Mouse (Mus musculus) liver, embryonic 15.5 days (tissue): ENCODE measurements at regions not wholly inside any gene's neighbourhood (a gene's known extent, or its start where the extent isn't known, plus 50 kb on each side); places are given as distances from the start of the nearest gene placed in this dataset.

ENCODE experiments used
- ATAC-seq: fragments of 200-750 bp; cut with Nextera tagmentation; 2 replicates; pipeline ENCODE4 v1.8.0; 2017; ENCODE audit warnings: moderate number of reproducible peaks, mild to moderate bottlenecking, moderate library complexity; ENCODE audit not compliant: insufficient read depth
- H3K27ac ChIP-seq: fragments of 300-500 bp; sonication (generic); replicated peaks from 2 replicates; pipeline ENCODE4 v1.5.1; 2015; ENCODE audit warnings: mild to moderate bottlenecking, inconsistent platforms
- H3K27me3 ChIP-seq: fragments of 300-500 bp; sonication (generic); 2 replicates; pipeline ENCODE4 v1.6.1; 2015; ENCODE audit warnings: mild to moderate bottlenecking, inconsistent platforms
- H3K36me3 ChIP-seq: fragments of 300-500 bp; sonication (generic); replicated peaks from 2 replicates; pipeline ENCODE4 v1.6.1; 2015; ENCODE audit warnings: moderate library complexity, mild to moderate bottlenecking, inconsistent platforms
- H3K4me1 ChIP-seq: fragments of 300-500 bp; sonication (generic); replicated peaks from 2 replicates; pipeline ENCODE4 v1.6.1; 2015; ENCODE audit warnings: inconsistent platforms
- H3K4me2 ChIP-seq: fragments of 300-500 bp; sonication (generic); 2 replicates; pipeline ENCODE4 v1.6.1; 2015; ENCODE audit warnings: moderate library complexity, mild to moderate bottlenecking, inconsistent platforms
- H3K4me3 ChIP-seq: fragments of 300-500 bp; sonication (generic); replicated peaks from 2 replicates; pipeline ENCODE4 v1.5.1; 2015; ENCODE audit warnings: mild to moderate bottlenecking, inconsistent platforms
- H3K9ac ChIP-seq: fragments of 300-500 bp; sonication (generic); 2 replicates; pipeline ENCODE4 v1.6.1; 2015; ENCODE audit warnings: moderate library complexity, mild to moderate bottlenecking, inconsistent platforms
- H3K9me3 ChIP-seq: fragments of 300-500 bp; sonication (generic); replicated peaks from 2 replicates; pipeline ENCODE4 v1.6.1; 2016; ENCODE audit warnings: inconsistent platforms
- WGBS: fragments of 180-500 bp; shearing (Covaris S2); methylation state at CpG from one replicate; pipeline ENCODE4 v1.1.7; 2015; ENCODE audit warnings: mixed read lengths; ENCODE audit not compliant: insufficient replicate concordance; 5-methylcytosine and 5-hydroxymethylcytosine counted together

DNA sequence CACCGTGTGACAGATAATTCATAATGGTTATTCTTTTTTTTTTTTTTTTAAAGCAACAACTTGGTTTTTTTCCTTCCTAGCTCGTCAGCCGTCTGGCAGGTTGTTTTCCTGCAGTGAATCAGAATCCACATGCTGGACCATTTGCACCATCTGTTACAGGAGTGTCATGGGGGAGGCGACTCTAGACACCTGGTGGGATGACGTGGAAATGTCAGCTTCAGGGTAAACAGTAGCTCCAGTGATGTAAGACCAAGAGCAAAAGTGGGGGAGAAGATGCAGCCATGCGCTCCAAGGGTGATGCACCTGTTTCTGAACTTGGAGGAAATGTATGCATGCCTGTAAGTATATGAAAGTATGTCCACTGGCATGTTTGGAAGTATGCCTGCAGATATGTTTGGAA, 278.5 kb upstream of the Prickle1 start:
- Histone ChIP-seq H3K27me3 (no peaks in the 10 kb centered on the region), H3K36me3 (no peaks in the 10 kb centered on the region), H3K9ac (no peak overlapping the region), H3K4me2 (no peak overlapping the region), H3K27ac (no peak overlapping the region), H3K4me3 (no peak overlapping the region), H3K9me3 (no peaks in the 10 kb centered on the region), H3K4me1 (no peaks in the 10 kb centered on the region)
- 60% methylated on average over 6 of the region's 6 CpGs for WGBS
- no peak for ATAC-seq

DNA sequence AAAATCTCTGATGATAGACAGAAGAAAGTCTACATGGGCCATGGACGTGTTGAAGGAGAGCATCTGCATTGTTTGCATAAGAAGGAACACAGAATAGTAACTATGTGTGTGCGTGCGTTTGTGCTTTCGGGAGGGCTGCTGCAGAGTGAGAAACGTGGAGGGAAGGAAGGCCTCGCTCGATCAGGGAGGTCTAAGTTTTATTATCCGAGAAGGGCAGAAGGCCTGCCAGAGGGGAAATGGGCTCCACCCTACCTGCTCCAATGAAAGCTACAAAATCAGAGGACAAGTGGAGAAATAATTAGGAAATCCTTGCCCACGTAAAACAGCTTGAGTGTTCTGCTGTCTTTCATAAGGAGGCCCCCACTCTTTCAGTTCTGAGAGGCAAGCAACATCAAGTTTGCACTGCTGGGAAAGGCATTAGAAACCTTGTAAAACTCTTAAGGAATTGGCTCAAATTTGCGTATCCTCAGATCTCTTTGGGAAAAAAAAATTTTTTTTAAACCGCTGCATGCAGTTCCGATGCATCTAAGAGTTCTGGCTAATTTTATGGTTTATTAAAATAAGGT, 261.7 kb upstream of the Prickle1 start:
- WGBS = 68% methylated on average over 12 of the region's 12 CpGs
- Histone ChIP-seq H3K4me2 (no peak overlapping the region), H3K27ac (no peak overlapping the region), H3K9ac (no peak overlapping the region), H3K9me3 (no peaks in the 10 kb centered on the region), H3K27me3 (no peaks in the 10 kb centered on the region), H3K4me3 (no peak overlapping the region), H3K4me1 (no peaks in the 10 kb centered on the region), H3K36me3 (no peaks in the 10 kb centered on the region)
- ATAC-seq = no peak

DNA sequence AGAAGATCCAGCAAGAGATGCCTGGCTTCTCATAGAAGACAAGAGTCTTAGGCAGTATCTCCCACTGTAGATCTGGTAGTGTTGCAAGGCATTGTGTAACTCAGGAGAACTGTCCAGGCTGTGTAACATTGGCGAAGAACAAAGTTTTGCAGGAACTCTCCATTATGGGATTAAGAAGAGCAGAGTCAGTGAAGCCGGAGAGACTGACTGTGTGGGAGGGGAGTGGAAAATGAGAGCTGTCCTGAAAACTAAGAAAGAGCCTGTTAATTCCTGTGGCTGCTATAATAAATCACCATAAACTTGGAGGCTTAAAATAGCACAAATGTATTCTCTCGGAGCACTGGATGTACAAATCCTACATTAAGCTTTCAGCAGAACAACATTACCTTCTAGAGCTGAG, 257.5 kb upstream of the Prickle1 start:
- Histone ChIP-seq H3K9me3 (no peaks in the 10 kb centered on the region), H3K27ac (no peak overlapping the region), H3K36me3 (no peaks in the 10 kb centered on the region), H3K4me3 (no peak overlapping the region), H3K4me1 (no peaks in the 10 kb centered on the region), H3K9ac (no peak overlapping the region), H3K27me3 (no peaks in the 10 kb centered on the region), H3K4me2 (no peak overlapping the region)
- no peak for ATAC-seq
- 58% methylated on average over 3 of the region's 3 CpGs for WGBS

DNA sequence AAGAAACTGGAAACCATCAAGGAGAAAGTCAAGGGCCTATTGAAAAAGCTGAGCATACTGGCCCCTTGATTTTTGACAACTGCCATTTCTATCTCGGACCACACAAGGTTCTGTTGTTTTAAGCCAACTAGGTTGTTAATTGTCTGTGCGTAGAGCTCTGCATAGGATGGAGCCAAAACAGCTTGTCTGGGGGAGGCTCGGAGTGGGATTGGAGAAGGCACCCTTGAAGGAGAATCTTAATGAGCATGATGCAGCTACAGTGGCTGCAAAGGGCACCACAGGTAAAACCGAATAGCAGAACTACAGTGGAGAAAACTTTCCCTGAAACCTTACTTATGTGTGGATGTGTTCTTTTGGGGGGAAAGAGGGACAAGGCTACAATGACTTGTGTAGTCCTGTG, 256.4 kb upstream of the Prickle1 start:
- no peak overlapping the region for H3K27ac ChIP-seq

DNA sequence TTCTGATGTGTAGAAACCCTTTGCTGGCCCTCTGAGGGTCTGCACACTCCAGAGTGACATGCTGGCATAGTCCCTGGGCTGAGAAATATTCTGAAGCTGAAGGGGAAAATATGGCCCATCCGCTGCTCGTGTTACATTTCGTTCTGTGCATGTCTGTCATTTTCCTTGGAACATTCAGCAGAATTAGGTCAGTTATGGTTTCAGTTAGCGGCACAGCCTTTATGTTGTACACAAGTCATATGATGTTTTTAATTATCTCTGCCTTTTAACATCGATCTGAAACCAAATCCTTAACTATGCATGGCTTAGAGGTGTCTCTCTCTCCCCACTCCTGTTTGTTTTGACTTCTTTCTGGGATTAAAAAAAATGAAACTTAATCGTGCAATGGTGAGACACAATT, 254.7 kb upstream of the Prickle1 start:
- Histone ChIP-seq H3K27ac (no peak overlapping the region), H3K27me3 (no peaks in the 10 kb centered on the region), H3K4me2 (no peak overlapping the region), H3K9ac (no peak overlapping the region), H3K4me1 (no peaks in the 10 kb centered on the region), H3K4me3 (no peak overlapping the region), H3K9me3 (no peaks in the 10 kb centered on the region), H3K36me3 (no peaks in the 10 kb centered on the region)
- ATAC-seq = no peak
- WGBS = 68% methylated on average over 6 of the region's 6 CpGs

More for the DNA sequence above, 256.4 kb upstream of the Prickle1 start:
- H3K36me3 ChIP-seq = no peaks in the 10 kb centered on the region
- WGBS = 73% methylated on average over 4 of the region's 4 CpGs
- no peaks in the 10 kb centered on the region for H3K4me1 ChIP-seq
- no peaks in the 10 kb centered on the region for H3K27me3 ChIP-seq
- no peaks in the 10 kb centered on the region for H3K9me3 ChIP-seq
- H3K4me3 ChIP-seq = no peak overlapping the region
- no peak for ATAC-seq
- H3K9ac ChIP-seq = no peak overlapping the region
- H3K4me2 ChIP-seq = no peak overlapping the region

DNA sequence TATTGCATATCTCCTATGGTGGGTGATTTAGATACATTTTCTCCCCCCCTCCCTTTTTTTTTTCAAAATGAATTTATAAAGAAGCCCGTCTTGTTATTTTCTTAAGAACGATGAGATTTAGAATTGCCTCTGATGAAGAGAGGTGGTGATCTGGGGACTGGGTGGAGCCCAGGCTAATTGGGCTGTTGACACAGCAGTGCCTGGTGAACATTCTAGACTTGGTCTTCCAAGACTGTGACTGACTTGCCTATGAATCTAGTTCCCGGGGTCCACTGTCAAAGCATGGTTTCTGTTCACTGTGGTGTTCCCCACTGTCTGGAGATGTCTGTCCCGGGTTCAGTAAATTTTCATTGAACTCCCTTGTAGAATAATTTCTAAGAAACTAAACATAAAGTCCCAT, 253.1 kb upstream of the Prickle1 start:
- H3K4me3 ChIP-seq = no peak overlapping the region
- H3K9ac ChIP-seq = no peak overlapping the region
- H3K4me2 ChIP-seq = no peak overlapping the region
- no peaks in the 10 kb centered on the region for H3K27me3 ChIP-seq
- no peaks in the 10 kb centered on the region for H3K36me3 ChIP-seq
- no peak overlapping the region for H3K27ac ChIP-seq
- H3K9me3 ChIP-seq = no peaks in the 10 kb centered on the region
- no peaks in the 10 kb centered on the region for H3K4me1 ChIP-seq
- ATAC-seq = no peak
- WGBS = 70% methylated on average over 4 of the region's 4 CpGs

DNA sequence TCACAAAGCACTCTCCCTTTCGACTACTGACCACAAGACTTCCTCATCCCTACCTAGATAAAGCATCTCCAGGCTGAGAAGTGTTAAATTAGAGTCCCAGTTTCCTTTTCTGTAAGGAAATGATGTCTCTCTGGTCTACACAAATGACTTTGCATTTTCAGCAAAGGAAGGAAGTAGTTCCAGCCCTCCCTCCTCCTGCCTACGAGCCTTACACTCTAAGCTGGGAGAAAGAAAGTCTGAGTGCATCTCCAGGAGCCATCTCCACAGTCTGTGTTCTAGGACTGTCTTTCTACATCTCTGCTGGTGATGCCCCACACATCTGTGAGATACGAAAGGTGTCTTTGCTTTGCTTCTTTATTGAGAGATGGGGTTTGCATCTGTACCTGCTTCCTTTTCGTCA, 251.1 kb upstream of the Prickle1 start:
- no peaks in the 10 kb centered on the region for H3K27me3 ChIP-seq
- H3K36me3 ChIP-seq = no peaks in the 10 kb centered on the region
- ATAC-seq = no peak
- no peaks in the 10 kb centered on the region for H3K4me1 ChIP-seq
- no peak overlapping the region for H3K27ac ChIP-seq
- 35% methylated on average over 4 of the region's 4 CpGs for WGBS
- H3K4me2 ChIP-seq = no peak overlapping the region
- H3K9ac ChIP-seq = no peak overlapping the region
- H3K4me3 ChIP-seq = no peak overlapping the region
- H3K9me3 ChIP-seq = no peaks in the 10 kb centered on the region

DNA sequence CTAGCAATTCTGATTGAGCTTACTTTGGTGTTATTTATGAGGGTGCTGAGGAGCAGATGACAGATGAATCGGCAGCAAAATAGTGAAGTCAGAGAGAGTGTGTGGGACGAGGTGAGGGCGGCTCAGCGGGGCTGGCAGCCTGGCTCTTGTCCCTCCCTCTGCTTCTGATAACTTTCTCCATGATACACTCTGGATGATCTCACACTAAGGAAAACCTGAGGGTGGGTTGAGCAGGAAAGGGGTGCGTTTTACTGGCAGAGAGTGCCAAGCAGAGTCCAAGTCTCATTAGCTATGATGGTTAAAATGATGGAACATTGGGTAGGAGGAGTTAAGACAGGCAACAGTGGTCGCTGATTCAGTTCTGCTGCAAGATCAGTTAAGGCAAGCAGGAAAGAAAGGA, 250.1 kb upstream of the Prickle1 start:
- H3K27ac ChIP-seq = no peak overlapping the region
- no peaks in the 10 kb centered on the region for H3K9me3 ChIP-seq
- no peak overlapping the region for H3K4me3 ChIP-seq
- H3K9ac ChIP-seq = no peak overlapping the region
- WGBS = 57% methylated on average over 6 of the region's 6 CpGs
- no peaks in the 10 kb centered on the region for H3K4me1 ChIP-seq
- H3K36me3 ChIP-seq = no peaks in the 10 kb centered on the region
- ATAC-seq = no peak
- no peaks in the 10 kb centered on the region for H3K27me3 ChIP-seq
- H3K4me2 ChIP-seq = no peak overlapping the region

DNA sequence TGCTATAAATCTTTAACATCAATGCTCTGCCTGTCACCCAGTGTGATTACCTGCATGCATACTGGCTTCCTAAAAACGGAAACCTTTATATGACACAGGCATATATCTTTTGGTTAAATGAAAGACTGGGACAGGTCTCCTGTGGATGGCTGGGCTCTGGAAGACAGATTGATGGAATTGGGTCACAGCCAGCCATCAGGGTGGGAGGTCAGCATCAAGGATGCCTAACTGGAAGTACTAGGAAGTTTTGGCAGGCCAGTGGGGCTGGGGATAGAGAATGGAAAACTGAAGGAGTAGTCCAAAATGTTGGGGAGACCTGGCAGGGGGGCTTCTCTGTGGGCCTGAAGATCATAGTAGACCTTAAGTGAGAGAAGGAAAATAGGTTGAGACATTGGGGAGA, 237.3 kb upstream of the Prickle1 start:
- Histone ChIP-seq H3K9me3 (no peaks in the 10 kb centered on the region), H3K27me3 (no peaks in the 10 kb centered on the region), H3K27ac (no peak overlapping the region), H3K36me3 (no peaks in the 10 kb centered on the region), H3K4me3 (no peak overlapping the region), H3K4me2 (no peak overlapping the region), H3K4me1 (no peaks in the 10 kb centered on the region), H3K9ac (no peak overlapping the region)
- no peak for ATAC-seq
- 34% methylated on average over 1 of the region's 1 CpGs for WGBS

DNA sequence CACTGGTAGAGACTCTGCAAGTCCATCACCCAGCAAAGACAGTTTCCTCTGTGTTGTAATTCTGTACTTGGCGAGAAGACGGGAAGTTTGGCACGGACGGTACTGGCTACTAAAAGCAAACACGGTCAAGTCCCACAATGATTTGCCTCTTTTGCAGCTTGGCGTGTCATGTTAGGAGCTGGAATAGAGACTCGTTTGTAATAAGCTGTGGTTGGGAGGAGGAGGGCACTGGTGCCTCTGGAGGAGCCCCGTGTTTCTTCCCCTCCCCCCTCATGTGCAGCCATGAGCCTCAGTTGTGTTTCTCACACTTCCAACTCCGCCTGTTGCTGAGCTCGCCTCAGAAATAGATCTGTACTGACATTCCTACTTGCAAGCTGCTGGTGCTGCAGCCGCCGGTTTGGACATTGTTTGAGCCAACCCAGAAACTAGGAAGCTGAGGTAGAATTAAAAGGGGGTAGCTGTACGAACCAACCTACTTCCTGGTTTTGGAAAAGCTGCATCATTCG, 236.8 kb upstream of the Prickle1 start:
- 31% methylated on average over 14 of the region's 14 CpGs for WGBS
- peak overlapping the region; percentile 32; the same call in 1 of the 2 replicates for H3K4me2 ChIP-seq

DNA sequence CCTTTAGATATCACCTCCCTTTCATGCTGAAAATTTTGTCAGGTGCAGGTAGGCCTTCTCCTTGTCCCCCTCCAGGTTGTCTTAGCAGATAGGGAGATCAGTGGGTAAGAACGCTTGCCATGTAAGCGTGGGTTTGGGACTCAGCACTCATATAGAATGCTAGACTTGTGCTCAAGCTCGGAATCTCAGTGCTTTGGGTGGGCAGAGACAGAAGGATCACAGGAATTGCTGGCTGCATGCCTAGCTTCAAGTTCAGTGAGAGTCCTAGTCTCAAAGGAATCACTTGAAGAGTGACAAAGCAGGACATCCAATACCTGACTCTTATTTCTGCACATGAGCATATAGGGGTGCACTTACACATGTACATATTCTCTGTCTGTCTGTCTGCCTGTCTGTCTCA, 235.5 kb upstream of the Prickle1 start:
- no peak overlapping the region for H3K4me2 ChIP-seq

More for the DNA sequence above, 236.8 kb upstream of the Prickle1 start:
- H3K4me3 ChIP-seq = no peak overlapping the region
- H3K9me3 ChIP-seq = no peaks in the 10 kb centered on the region
- H3K9ac ChIP-seq = no peak overlapping the region
- H3K27ac ChIP-seq = no peak overlapping the region
- ATAC-seq = no peak
- H3K27me3 ChIP-seq = no peaks in the 10 kb centered on the region
- H3K4me1 ChIP-seq = no peaks in the 10 kb centered on the region
- no peaks in the 10 kb centered on the region for H3K36me3 ChIP-seq

More for the DNA sequence above, 235.5 kb upstream of the Prickle1 start:
- Histone ChIP-seq H3K27me3 (no peaks in the 10 kb centered on the region), H3K36me3 (no peaks in the 10 kb centered on the region), H3K4me1 (no peaks in the 10 kb centered on the region), H3K4me3 (no peak overlapping the region), H3K27ac (no peak overlapping the region), H3K9me3 (no peaks in the 10 kb centered on the region), H3K9ac (no peak overlapping the region)
- WGBS = 59% methylated on average over 3 of the region's 3 CpGs
- ATAC-seq = no peak
